Mouse (Mus musculus): ENCODE results near the gene Pim1.

GRCm38 (mm10) chr17:29502669-29503665, 12.4 kb downstream of the Pim1 start:
- TF ChIP-seq CTCF (IDR thresholded peaks at IDR 0.05; ENCODE audit: low read depth, low read length) (no peak), POLR2A (IDR thresholded peaks at IDR 0.05; ENCODE audit: borderline replicate concordance, low read depth, low read length) (no peak)

All from bone marrow macrophage, adult 2 months (primary cell).